Comparison of ENCODE assay signal across 10 mouse cellular contexts in the genomic region with DNA sequence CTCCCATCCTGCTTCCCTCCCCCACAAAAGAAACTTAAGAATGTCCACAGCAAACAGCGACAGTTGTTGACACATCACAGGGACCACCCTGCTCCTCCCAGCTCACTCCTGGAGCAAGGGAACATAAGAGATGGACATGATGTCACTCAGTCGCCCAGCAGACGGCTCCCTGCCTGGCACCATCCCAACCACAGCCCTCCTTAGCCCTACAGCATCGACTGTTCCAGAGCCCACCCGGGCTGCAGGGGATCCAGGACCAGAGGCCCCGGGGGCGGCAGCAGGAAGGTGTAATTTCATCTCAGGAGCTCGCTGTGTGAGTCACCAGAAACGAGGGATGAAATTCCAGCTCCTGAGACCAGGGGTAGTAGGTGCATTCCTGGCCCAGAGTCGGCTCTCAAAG. TPM values are rescaled to one million over a fixed set of nuclear protein-coding genes. Genes with fewer than 3 reads are reported as not detected.
DNase-seq lines count a peak whose midpoint lies in the region; ATAC-seq and TF ChIP-seq lines count a peak whose summit lies in the region.
"Had no signal": no experiment of that assay in that cellular context is flagged by ENCODE, and none has a peak within 500 bp of the region (broad histone marks: within the 10 kb centered on the region; RNA-seq: fewer than 3 reads in every experiment).

No protein-coding gene starts in this region.

- no peaks in the 10 kb centered on the region for H3K27me3 ChIP-seq in intestine, embryonic 14.5 days (replicated peaks; ENCODE audit: control insufficient read depth, insufficient read depth, low read length)
- no peaks in the 10 kb centered on the region for H3K27me3 ChIP-seq in intestine, postnatal 0 days (replicated peaks; ENCODE audit: control insufficient read depth, insufficient read depth, low read length)
- H3K27me3 ChIP-seq in limb, embryonic 12.5 days, result no peaks in the 10 kb centered on the region
- H3K27me3 ChIP-seq: hindbrain, embryonic 13.5 days had no signal

- H3K4me1 ChIP-seq in intestine, embryonic 14.5 days (replicated peaks; ENCODE audit: control insufficient read depth, insufficient read depth, low read length), result peaks cover 16% of the 10 kb centered on the region
- peaks cover 5% of the 10 kb centered on the region; the same call in 1 of the 2 replicates for H3K4me1 ChIP-seq in intestine, postnatal 0 days (replicated peaks; ENCODE audit: control insufficient read depth, insufficient read depth, low read length)
- peaks cover 5 to 14% of the 10 kb centered on the region in 2 experiments; a peak in 3 of 4 replicates for H3K4me1 ChIP-seq in ES-E14 (ENCODE audit: control insufficient read depth in 2 of 2, insufficient read depth in 2 of 2, low read length in 2 of 2, poor library complexity in 1 of 2)
- H3K4me1 ChIP-seq in limb, embryonic 12.5 days (replicated peaks), result peaks cover 14% of the 10 kb centered on the region

- no peak overlapping the region for H3K4me3 ChIP-seq in intestine, embryonic 14.5 days (ENCODE audit: low read depth, low read length)
- H3K4me3 ChIP-seq in intestine, postnatal 0 days (ENCODE audit: low read depth, low read length), result no peak overlapping the region
- H3K4me3 ChIP-seq in ES-E14 (ENCODE audit: insufficient read depth in 1 of 2, low read depth in 1 of 2, low read length in 2 of 2, poor library complexity in 1 of 2, severe bottlenecking in 1 of 2), result no peak overlapping the region
- no peak overlapping the region for H3K4me3 ChIP-seq in limb, embryonic 12.5 days (replicated peaks)
- H3K4me3 ChIP-seq: hindbrain, embryonic 13.5 days had no signal

- WGBS in intestine, embryonic 14.5 days, result 11% methylated on average over 10 of the region's 10 CpGs
- WGBS in intestine, postnatal 0 days, result 17% methylated on average over 10 of the region's 10 CpGs
- 39% methylated on average over 10 of the region's 10 CpGs for WGBS in limb, embryonic 12.5 days

- TF ChIP-seq CTCF in intestine, postnatal 0 days (IDR thresholded peaks at IDR 0.05; ENCODE audit: low read depth), result no peak

- peak; percentile 55 for DNase-seq in adrenal gland, postnatal 10 days
- no peak for DNase-seq in adrenal gland, adult 2 months
- peak; percentile 65 for DNase-seq in intestine, embryonic 14.5 days (ENCODE audit: low spot score)
- DNase-seq in ES-E14 (ENCODE audit: low read depth, low spot score), result no peak
- DNase-seq in left cerebral cortex, adult 18-20 months (ENCODE audit: low spot score in 2 of 2), result no peak
- DNase-seq in urinary bladder, postnatal 14 days (ENCODE audit: low spot score), result no peak

- in situ Hi-C loops in ES-E14 (cut with MboI; ENCODE audit: low sequenced_read_pairs in 2 of 2, unreplicated experiment in 2 of 2), result no loop called here

- peak overlapping the region; percentile 48 for H3K27ac ChIP-seq in intestine, embryonic 14.5 days (ENCODE audit: low read depth)
- H3K27ac ChIP-seq in intestine, postnatal 0 days (ENCODE audit: low read depth, low read length), result no peak overlapping the region
- H3K27ac ChIP-seq in ES-E14 (ENCODE audit: insufficient read depth, low read depth, low read length, poor library complexity, severe bottlenecking), result peak overlapping the region; percentile 88
- H3K27ac ChIP-seq in limb, embryonic 12.5 days, result peak overlapping the region; percentile 75
- H3K27ac ChIP-seq: hindbrain, embryonic 13.5 days had no signal

- H3K4me2 ChIP-seq in intestine, embryonic 14.5 days (ENCODE audit: low read length), result peak overlapping the region; percentile 18; the same call in 1 of the 2 replicates
- H3K4me2 ChIP-seq in intestine, postnatal 0 days (replicated peaks; ENCODE audit: low read depth), result no peak overlapping the region
- H3K4me2 ChIP-seq in limb, embryonic 12.5 days, result no peak overlapping the region
- H3K4me2 ChIP-seq: hindbrain, embryonic 13.5 days had no signal

- no peaks in the 10 kb centered on the region for H3K9me3 ChIP-seq in intestine, embryonic 14.5 days (ENCODE audit: control insufficient read depth, low read length)
- H3K9me3 ChIP-seq in intestine, postnatal 0 days (ENCODE audit: control insufficient read depth), result no peaks in the 10 kb centered on the region
- H3K9me3 ChIP-seq in ES-E14 (ENCODE audit: control insufficient read depth, insufficient read depth, low read depth, low read length), result no peaks in the 10 kb centered on the region
- H3K9me3 ChIP-seq in limb, embryonic 12.5 days, result peaks cover 9% of the 10 kb centered on the region; the same call in 1 of the 2 replicates

- 0 out of 2 replicates have a peak overlapping the region, but pooled peaks have one; percentile 7 for H3K9ac ChIP-seq in intestine, embryonic 14.5 days (ENCODE audit: low read length)
- no peak overlapping the region for H3K9ac ChIP-seq in intestine, postnatal 0 days (ENCODE audit: low read depth, low read length)
- H3K9ac ChIP-seq in ES-E14 (ENCODE audit: insufficient read depth, low read depth, low read length, poor library complexity, severe bottlenecking), result 0 out of 2 replicates have a peak overlapping the region, but pooled peaks have one; percentile 36
- H3K9ac ChIP-seq in limb, embryonic 12.5 days (replicated peaks), result no peak overlapping the region; the same call in 1 of the 2 replicates
- H3K9ac ChIP-seq: hindbrain, embryonic 13.5 days had no signal

- H3K36me3 ChIP-seq in intestine, embryonic 14.5 days (ENCODE audit: control insufficient read depth, insufficient read depth, low read length), result peaks cover 16% of the 10 kb centered on the region; the same call in 1 of the 2 replicates
- peaks cover 7% of the 10 kb centered on the region; the same call in 1 of the 2 replicates for H3K36me3 ChIP-seq in intestine, postnatal 0 days (ENCODE audit: control insufficient read depth, insufficient read depth)
- peaks cover 2% of the 10 kb centered on the region; the same call in 1 of the 2 replicates for H3K36me3 ChIP-seq in ES-E14 (ENCODE audit: control insufficient read depth, insufficient read depth, low read length, poor library complexity, severe bottlenecking)
- H3K36me3 ChIP-seq in limb, embryonic 12.5 days, result peaks cover 58% of the 10 kb centered on the region

- ATAC-seq in intestine, embryonic 14.5 days (replicated peaks; ENCODE audit: low FRiP score, low TSS enrichment, low read depth), result no peak
- no peak for ATAC-seq in intestine, postnatal 0 days
- no peak for ATAC-seq in limb, embryonic 12.5 days (ENCODE audit: insufficient number of reproducible peaks, insufficient read depth, low FRiP score, low TSS enrichment, low read depth)
- ATAC-seq: activated CD4-positive, CD25-positive, alpha-beta regulatory T cell, adult 4 months had no signal

TF ChIP-seq in ES-E14, 5 proteins besides CTCF, POLR2A, EP300 and RAD21:
- TF ChIP-seq ZC3H11A (IDR thresholded peaks at IDR 0.05; ENCODE audit: borderline replicate concordance, low read depth, low read length) (no peak), MAFK (IDR thresholded peaks at IDR 0.05; ENCODE audit: insufficient read depth, low read depth, low read length) (no peak), ZNF384 (IDR thresholded peaks at IDR 0.05; ENCODE audit: low read depth, low read length) (no peak), HCFC1 (IDR thresholded peaks at IDR 0.05; ENCODE audit: borderline replicate concordance, insufficient read depth, low read length) (no peak), CHD2 (IDR thresholded peaks at IDR 0.05; ENCODE audit: low read depth, low read length) (no peak)

RNA-seq across cellular contexts. Expression of a gene that starts 10.6 kb away (rescaled TPM):
- 100 to 1,000 TPM in 1 of 2 experiments, 10 to 100 TPM in 1; 69.8 to 112 TPM for total RNA-seq in adrenal gland, postnatal 10 days (2021)
- 10 to 100 TPM; 51.6 to 66.0 TPM for total RNA-seq in adrenal gland, adult 2 months (2021)
- polyA plus RNA-seq in adrenal gland, adult 2 months (2012; rRNA removed), result 21.2 and 21.3 TPM in 2 replicates
- polyA plus RNA-seq in intestine, embryonic 14.5 days (2014; fragmentation: Nextera tagmentation; extraction: Ambion mirVana), result 85.9 and 101 TPM in 2 replicates
- 42.8 and 46.8 TPM in 2 replicates for polyA plus RNA-seq in intestine, postnatal 0 days (2015; fragmentation: Nextera tagmentation; extraction: Ambion mirVana)
- total RNA-seq in ES-E14 (2012; rRNA removed), result 63.5 and 118 TPM in 2 replicates
- 149 and 178 TPM in 2 replicates for polyA plus RNA-seq in limb, embryonic 12.5 days (2016; fragmentation: Nextera tagmentation; extraction: Ambion mirVana)
- total RNA-seq in left cerebral cortex, adult 18-20 months (2021), result 10 to 100 TPM; 37.4 to 56.6 TPM

Comparison
In these comparisons a context has a peak if more than half of its experiments do, and no peak if none do; other contexts are left out.
1. DNase-seq: peak in adrenal gland, postnatal 10 days (single experiment) and intestine, embryonic 14.5 days (single experiment); none in adrenal gland, adult 2 months (single experiment), ES-E14 (single experiment), left cerebral cortex, adult 18-20 months (0 of 2) and urinary bladder, postnatal 14 days (single experiment).
2. H3K9ac ChIP-seq: peak in intestine, embryonic 14.5 days (single experiment) and ES-E14 (single experiment); none in intestine, postnatal 0 days (single experiment) and limb, embryonic 12.5 days (single experiment).